Mouse (Mus musculus) cerebellum, adult 2 months (tissue): ENCODE data around the gene Cox8a.

Source experiments
- CTCF ChIP-seq: fragments of 200-500 bp; IDR thresholded peaks from 2 replicates; pipeline ENCODE4 v1.5.1; 2011; ENCODE audit warnings: low read depth, mild to moderate bottlenecking, control low read depth, low read length, moderate library complexity, borderline replicate concordance; ENCODE audit not compliant: insufficient read depth
- POLR2A ChIP-seq: fragments of 200-500 bp; IDR thresholded peaks from 2 replicates; pipeline ENCODE4 v1.6.1; 2011; ENCODE audit warnings: low read length, control low read depth, borderline replicate concordance; ENCODE audit not compliant: insufficient read depth

GRCm38 (mm10) chr19:7182273-7182949 is 35.0 kb downstream of the Cox8a start:
- TF ChIP-seq CTCF (no peak), POLR2A (no peak)
